Mouse (Mus musculus) hindlimb bud, embryonic 11.5 days (tissue): Measurements from ENCODE around the gene Agap1.

Experiments
- DNase-seq: peaks from one replicate; pipeline ENCODE4 v3.0.0-alpha.2; 2012; ENCODE audit warnings: low read depth, low spot score; ENCODE audit errors: extremely low spot score

Agap1 gene

DNA sequence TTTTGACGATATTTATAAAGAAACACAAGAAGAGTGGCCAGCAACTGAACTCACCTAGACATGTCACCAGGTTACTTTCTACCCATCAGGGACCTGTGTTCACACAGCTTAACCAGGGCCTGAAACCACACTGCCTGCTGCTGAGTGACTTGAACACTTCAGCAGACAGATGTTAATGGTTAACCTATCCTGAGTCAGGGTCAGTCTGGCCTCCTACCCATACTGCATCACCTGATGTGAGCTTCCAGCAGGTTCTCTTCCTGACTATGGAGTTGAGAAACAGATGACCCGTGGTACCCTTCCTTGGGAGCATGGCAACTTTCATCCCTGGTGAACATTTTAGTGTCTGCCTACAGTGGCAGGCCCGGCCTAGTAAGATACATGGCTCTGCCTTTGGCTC, 367.8 kb downstream of the Agap1 start:
- DNase-seq = no peak

DNA sequence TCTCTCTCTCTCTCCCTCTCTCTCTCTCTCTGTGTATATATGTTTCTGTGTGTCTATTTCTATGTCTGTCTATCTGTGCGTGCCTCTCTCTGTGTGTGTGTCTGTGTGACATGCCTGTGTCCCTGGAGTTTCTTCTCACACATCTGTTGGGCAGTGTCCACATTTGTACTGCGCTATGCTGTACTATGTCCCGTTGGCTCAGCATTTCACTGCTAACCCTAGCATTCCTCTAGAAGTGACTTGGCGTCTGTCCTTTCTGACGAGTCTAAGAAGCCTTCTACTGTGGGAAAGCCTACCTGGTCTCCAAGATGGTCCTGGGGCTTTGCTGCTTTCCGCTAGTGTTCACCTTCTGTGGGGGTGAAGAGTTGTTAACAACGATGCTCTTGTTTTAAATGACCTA, 368.4 kb downstream of the Agap1 start:
- DNase-seq = no peak

DNA sequence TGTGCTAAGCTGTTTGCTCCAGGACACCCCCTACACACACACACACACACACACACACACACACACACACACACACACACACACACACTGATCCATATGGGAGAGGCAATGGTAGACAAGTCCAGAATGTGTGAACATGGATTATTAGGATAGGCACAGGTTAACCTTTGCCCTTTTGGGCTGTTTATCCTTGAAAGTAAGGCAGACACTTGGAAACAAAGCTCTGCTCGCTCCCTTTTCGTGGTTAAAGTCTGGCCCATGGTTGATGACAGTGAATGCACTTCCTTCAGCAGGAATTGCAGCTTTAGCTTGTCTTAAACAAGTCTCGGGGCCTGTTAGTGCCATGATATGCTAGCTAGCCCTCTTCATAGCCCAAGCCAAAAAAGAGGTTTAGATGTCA, 372.4 kb downstream of the Agap1 start:
- no peak for DNase-seq

DNA sequence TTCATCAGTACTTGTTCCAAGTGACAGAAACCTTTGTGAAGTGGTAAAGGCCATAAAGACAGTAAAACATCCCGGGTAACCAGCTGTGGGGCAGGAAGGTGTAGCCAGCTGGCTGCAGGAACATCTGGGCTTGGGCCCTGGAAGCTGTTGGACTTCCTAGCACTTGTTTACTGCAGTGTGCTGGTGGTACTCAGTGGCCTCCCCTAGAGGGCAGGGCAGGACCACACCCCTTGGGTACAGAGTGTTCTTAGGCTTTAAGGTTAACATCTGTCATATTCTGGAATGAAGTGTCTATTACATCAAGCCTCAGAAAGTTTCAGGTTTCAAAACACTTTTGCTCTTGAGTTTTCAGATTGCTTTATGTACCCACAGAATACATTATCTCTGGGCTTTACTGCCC, 376.5 kb downstream of the Agap1 start:
- DNase-seq = no peak

DNA sequence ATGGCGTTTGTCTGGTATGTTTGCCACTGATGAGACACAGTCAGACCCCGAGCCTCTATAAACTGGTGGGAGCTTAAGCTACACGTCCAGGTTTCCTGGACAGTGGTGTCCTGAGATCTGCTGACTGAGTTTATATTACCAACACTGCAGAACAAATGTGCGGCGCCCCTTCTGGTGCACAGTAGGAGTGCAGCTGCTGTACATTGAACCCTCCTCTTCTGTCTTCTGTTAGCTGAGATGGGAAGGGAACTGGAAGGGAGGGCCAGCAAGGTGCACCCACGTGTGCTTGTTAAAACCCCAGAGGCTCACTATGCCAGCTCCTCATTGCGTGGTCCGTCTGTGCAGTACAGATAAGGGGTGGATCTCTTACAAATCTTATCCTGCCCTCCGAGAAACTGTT, 389.5 kb downstream of the Agap1 start:
- no peak for DNase-seq

DNA sequence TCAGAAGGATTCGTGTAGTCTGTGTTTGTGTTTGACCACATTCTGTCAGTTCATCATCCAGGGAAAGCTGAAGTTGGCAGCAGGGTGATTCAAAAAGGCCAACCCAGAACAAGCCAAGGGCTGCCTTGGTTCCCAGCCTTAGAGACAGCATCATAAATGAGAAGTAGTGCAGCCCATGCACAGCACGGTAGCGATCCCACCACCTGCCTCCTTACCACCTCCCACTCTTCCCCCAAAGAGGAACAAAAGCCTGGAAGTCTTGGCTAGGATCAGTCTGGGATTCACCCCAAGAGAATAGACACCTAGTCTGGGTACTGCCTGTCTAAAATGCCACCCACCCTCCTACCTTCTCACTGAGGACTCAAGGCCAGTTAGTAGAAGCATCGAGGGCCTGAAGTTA, 390.9 kb downstream of the Agap1 start:
- DNase-seq = no peak

DNA sequence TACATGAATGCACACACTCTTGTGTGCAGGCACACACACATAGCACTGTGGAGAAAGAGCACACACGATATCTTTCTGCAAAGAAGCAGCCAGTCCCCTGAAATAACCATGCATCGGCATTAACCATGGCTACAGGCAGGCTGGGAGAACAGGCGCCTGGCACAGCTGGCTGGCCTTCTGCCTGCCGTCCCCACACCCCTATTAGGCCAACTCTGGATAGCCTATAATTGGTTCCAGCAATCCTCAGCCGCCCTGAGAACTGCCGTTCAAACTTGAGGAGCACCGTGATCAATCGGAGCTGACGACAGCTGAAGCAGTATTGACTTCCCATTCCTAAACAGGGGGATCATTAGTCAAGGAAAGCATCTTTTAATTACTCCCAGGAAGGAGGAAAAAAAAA, 391.5 kb downstream of the Agap1 start:
- DNase-seq = no peak

DNA sequence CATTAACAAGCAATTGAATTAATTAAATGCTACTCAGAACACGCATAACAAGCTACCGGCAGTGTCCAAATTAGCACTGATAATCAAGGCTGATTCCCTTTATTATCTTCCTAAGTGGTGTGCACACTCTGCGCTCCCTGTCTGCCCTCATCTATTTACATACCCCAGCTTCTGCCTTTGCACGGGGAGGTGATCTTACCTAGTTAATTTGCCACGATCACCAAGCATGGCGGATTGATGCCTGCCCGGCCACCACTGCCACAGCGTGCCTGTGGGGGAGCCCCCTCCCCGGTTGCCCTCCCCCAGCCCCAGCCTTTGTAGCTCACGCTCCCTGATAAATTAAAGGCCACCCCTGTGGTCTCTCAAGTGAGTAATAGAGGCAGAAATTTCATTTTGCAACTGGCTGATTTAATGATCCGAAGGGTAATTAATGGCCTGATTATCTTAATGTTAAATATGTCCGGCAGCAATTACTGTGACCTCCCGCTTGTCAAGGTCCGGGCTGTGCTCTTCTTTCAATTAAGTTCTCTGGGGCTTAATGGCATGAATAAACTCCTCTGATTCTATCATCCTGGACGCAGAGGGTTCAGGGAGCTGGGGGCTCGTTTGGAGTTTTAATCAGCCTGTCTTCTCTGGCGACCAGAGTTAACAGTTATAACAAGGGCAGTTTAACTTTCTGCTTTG, 393.9 kb downstream of the Agap1 start:
- no peak for DNase-seq

DNA sequence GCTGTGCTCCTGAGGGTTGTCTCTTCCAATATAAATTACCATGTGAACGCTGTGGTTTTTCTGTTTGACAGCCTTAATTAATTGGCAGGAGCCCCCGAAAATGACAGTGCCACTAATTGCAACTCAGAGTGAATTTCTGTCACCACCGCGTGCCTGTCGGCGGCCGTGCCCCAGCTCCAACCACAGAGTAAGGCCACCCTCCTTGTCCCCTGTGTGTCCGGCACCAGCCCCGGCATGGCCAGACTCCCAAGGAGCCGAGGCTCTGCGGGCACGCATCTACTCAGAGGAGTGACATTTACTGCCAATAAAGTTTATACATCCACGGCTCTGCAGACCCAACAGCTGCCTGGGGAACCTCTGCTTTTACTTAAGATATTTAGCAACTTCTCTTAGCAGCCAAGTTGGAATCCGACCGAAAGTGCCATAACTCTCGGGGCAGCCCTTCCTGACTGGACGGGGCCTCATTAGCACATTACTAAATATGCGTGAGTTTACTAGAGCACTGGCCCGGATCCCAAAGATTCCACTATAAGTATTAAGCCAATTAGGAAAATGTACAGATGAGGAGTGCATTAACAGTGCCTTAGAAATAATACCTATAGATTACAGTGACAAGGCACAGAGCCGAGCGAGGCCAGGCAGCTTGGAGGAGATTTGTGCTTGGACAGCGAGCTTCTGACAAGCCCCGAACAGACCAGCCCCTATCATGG, 394.7 kb downstream of the Agap1 start:
- DNase-seq = no peak

DNA sequence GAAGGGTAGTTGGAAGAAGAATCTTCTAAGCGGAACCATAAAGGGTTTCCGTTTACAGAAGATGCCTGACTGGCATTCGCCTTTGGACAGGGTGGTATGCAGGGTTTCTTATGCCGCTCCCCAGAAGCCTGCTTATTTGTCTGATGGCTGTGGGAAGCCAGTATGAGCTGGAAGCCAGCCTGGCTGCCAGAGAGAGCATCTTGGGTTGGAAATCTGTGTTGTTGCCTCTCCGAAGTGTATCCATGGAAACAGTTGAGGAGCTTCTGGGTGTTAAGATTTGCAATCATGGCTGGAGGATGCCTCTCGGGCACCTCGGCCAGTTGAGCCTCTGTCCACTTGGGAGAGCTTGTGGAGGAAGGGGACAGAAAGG, 395.2 kb downstream of the Agap1 start:
- DNase-seq = no peak

DNA sequence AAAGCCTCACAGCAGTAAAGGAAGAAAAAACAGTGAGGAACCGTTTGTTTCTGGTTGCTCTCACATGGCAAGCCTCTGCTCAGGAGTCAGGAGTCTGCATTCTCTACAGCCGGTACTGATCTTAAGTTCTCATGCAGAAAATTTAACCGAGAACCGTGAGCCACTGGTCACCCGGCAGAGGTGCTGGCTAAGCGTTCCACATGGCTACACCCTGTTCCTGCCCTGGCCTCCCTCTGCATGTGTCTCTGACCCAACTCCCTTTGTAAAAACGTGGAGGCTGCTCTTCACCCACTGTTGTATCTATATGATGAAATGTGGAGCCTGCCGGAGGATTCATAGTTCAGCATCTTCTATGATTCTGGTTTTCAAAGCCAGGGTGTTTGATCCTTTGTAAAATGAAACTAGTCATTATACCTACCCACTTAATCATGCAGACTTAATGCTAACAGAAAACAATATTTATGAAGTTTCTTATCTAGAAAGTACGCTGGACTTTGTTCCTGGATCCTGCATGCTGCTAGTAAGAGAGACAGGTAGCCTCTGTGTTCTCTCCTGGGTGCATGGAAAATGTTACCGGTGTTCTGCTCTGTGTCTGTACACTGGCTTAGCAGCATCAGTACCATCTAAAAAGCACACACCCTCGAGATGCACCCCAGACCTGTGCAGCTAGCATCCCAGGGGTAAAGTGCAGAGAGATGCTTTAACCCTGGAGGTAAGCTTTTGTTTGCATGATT, 396.2 kb downstream of the Agap1 start:
- no peak for DNase-seq

DNA sequence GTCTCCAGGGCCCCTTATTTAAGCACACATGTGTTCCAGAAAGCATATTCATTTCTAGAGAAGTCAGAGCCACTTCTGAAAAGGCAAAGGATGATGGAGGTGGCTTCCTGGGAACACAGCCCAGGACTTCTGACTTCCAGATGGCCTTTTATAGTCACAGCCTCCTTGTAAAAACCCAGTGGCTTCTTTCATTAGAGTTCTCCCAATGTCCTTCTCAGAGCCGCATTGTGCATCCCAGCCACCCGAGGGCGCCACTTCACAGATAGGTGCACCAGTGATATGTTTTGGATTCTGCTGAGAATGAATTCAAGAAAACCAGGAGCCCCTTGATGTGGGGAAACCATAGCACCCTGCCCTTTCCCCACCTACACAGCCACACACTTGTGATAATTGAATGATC, 404.6 kb downstream of the Agap1 start:
- DNase-seq = no peak

DNA sequence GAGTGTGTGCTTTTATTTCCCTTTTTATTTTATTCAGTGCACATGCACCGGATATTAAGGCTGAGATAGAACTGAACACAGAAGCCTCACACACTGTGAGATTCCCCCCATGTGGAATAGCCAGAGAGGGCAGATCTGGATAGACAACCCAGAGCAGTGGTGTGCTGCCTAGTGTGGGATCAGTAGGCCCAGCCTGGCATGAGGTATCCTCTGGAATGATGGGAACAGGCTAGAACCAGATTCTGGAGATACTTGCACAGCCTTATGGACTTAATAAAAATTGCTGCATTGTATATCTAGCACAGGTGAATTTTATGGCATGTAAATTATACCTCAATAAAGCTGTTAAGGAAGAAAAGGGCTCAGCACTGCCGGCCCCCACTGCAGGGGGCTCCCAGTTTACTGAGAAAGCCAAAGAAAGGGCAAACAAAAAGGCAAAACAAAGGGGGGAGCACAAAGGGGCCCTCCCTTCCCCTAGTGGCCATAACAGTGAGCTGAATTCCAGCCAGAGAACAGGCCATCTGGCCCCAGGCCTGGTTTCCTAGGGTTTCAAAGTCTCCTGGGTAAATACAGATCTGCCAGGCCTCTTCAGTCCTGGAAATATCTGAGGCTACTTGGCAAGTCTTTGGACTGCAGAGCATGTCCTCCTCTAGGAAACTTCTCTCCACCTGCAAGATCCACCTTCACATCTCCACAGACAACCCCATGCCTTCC, 405.6 kb downstream of the Agap1 start:
- DNase-seq = no peak

DNA sequence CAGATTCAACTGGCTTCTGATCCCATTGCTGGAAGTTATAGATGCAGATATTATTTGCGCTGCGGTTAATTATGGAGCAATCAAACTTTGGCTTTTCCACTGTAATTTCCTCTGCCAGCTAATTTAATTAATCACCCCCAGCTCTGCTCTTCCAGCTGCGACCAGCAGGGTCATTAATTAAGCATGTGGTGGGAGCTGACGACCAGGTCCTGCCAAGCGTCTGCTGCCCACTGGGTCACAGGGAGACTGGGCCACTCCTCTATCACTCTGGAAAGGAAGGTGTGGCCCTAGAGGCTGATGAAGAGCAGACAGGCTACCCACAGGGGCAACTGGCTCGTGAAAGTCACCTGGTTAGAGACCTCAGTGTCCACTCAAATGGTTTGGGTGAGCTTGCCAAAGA, 411.2 kb downstream of the Agap1 start:
- DNase-seq = no peak

DNA sequence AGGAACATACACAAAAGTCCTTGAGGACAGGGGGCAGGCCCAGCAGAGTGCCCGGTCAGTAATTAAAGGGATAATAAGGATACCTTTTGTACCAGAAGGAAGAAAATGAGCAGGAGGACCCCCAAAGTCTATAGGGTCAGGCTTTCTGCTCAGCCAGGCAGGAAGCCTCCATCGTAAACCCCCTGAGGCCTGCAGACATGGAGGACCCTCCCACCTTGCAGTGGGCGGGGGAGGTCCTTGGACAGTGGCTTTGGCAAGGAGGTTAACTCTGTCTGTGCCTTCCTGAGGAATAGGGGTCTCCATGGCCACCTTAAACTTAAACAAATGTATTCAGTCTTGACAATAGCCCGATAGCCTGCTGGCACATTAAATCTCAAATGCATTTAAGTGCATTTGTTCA, 413.2 kb downstream of the Agap1 start:
- DNase-seq = no peak

DNA sequence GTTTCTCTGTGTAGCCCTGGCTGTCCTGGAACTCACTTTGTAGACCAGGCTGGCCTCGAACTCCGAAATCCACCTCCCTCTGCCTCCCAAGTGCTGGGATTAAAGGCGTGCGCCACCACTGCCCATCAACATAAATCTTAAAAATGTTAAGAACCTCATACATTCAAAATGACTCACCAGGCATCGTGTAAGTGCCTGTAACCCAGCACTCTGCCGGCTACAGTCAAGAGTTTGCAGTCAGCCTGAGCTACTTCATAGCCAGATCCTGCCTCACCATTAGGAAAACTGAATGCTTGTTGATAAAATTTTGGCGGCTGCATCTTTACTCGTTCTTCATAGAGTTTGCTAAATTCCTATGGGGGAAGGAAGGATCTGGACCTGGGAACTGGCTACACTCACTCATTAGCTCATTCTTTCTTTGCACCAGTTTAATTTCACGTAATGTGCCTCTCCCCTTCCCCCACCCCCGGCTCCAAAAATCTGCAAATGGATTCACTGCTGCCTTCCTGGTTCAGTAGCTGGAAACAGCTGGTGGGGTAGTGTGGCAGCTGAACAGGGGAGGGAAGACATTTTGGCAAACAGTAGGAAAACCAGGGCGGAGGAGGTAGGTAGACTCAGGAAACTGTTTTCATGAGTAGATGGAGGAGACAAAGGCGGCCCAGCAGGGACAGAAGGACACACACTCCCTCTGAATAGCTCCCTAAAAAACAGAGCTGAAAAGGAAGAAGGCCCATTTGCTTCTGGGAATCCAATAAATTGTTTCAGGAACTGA, 415.7 kb downstream of the Agap1 start:
- no peak for DNase-seq

DNA sequence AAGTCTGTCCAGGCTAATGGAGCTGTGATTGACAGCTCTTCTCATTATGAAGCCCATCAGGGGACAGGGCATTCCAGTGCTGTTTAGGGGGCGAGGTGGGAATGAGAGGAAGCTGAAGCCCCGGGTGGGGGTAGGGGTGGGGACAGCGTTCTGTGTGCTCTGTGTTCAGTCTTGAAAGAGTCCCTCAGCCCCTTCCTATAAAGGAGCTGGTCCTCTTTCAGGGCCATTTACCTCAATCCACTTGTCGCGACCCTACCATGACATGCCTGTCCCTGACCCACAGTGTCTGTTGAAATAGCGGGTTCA, 416.3 kb downstream of the Agap1 start:
- no peak for DNase-seq

DNA sequence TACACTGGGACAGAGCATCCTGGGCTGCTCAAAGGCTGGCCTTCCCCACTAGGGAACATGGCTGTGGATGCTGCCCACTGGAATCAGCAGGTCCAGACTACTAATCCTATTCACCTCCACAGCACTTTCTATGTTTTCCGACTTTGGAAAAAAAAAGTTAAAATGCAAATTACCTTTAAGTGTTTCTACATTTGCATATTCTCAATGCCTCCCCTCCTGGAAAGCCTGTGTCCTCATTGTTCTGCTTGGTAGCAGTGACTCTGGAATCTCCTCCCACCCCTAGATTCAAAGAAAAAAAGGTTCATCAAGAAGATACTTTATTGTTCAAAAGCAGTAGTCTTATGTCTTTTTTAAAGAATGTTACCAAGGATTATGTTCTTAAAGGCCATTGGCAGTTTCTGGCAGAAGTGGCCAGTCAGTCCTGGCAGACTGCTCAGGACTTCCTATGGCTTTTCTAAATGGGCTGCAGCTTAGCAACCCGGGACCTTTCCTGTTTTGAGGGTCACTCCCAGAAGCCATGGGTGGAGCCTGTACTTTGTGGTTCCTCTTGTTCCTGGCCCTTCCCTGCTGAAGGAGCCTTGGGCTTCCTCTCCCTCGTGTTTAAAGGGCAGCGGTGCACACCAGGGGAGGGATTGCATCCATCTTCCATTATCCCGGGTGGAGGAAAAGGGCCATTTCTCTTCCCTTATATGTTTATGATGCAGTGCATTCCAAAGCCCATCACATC, 421.9 kb downstream of the Agap1 start:
- no peak for DNase-seq

DNA sequence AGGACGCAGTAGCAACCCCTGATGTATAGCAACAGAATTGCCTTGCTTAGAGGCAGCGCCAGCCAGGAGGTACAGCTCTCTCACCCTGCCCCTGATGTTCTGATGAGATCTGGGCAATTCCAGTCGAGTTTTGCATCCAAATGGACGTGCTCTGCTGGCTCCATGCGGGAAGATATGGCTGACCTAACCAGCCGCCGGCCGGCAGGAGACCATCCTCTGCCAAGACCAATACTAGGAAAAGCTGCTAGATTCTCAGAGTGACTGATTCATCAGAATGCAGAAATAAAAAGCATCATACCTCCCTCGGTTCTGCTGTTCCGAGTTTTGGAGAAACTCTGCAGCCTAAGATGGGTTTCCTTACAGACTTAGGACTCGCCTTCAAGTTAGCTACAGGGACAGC, 423.9 kb downstream of the Agap1 start:
- no peak for DNase-seq

DNA sequence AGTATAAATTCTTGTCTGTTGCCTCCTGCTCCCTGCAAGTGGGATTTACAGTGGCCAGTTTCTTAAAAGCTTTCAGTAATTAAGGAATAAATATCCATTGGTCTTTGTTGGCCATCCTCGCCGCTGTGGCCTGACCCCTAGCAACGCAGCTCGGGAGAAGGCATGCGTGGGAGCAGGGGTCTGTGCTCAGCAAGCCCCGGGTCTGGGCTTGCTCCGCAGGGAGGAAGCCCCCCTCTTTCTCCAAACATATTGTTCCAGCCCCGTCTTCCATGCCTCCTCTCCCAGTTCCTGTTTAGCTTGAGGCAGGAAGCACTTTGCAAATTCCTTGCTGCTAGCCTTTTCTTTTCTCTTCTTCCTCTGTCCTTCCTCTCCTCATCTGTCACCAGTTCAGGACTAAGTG, 425.6 kb downstream of the Agap1 start:
- no peak for DNase-seq

DNA sequence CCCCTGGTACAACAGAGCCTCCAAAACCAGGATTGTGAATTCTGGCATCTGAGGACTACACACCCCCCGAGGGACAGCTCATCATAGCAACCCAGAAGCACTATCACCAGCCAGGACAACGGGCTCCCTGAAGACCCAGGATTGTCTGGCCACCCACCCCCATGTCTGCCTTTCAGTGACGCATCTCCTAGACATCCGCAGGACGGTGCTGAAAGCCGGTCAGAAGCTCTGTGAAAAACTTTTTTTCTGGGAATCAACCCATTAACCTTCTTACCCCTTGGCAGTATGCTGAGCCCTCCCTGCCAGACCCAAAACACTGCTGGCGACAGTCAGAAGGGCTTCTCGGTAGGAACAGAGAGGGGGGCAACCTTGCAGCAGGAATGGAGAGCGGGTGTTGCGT, 426.2 kb downstream of the Agap1 start:
- no peak for DNase-seq
